Mouse (Mus musculus) monocyte, adult 59 days (primary cell): ENCODE measurements around the gene Dnase2a. TPM values are rescaled to one million over a fixed set of nuclear protein-coding genes. Genes with fewer than 3 reads are reported as not detected.

Experiments used
- total RNA-seq, 2 experiments: library from RNA; stranded (reverse); gene quantifications; one replicate each; pipeline ENCODE4 v1.2.4; 2023

The Dnase2a gene
- total RNA-seq, result 10 to 100 TPM; 61.0 to 66.0 TPM

GRCm38 (mm10) chr8:84908421-84909161 lies at the start of gene Dnase2a:
TSS of gene Dnase2a (plus strand) at chr8:84908560.

GRCm38 (mm10) chr8:84871376-84872308 lies 36.7 kb upstream of the Dnase2a start, which contains the start of gene Syce2:
TSS of gene Syce2 (plus strand) at chr8:84872111.

GRCm38 (mm10) chr8:84893709-84894134 lies 14.6 kb upstream of the Dnase2a start, which contains the start of gene Gcdh:
TSS of gene Gcdh (minus strand) at chr8:84893921.

GRCm38 (mm10) chr8:84901752-84902151 lies 6.6 kb upstream of the Dnase2a start, which contains the start of gene Klf1:
TSS of gene Klf1 (plus strand) at chr8:84901928.

GRCm38 (mm10) chr8:84936962-84937546 lies 28.7 kb downstream of the Dnase2a start, which contains the start of gene Mast1:
TSS of gene Mast1 (minus strand) at chr8:84937359.

GRCm38 (mm10) chr8:84946528-84947240 lies 38.3 kb downstream of the Dnase2a start, which contains the start of gene Rtbdn:
TSS of gene Rtbdn (plus strand) at chr8:84946991.

GRCm38 (mm10) chr8:84969241-84970134 lies 61.1 kb downstream of the Dnase2a start, which contains the start of the genes Gm49661, Prdx2 and Rnaseh2a:
TSS of gene Gm49661 (minus strand) at chr8:84969433.
TSS of gene Prdx2 (plus strand) at chr8:84969587.
TSS of gene Rnaseh2a (minus strand) at chr8:84969767.

Other genes with a start within 250 kb of the Dnase2a start
- gene Ier2, start 245.7 kb upstream of the Dnase2a start, total RNA-seq, result 100 to 1,000 TPM; 572 to 666 TPM
- 10 to 100 TPM; 60.9 to 69.0 TPM for gene Trmt1, start 222.3 kb upstream of the Dnase2a start, total RNA-seq
- gene Nacc1, start 220.7 kb upstream of the Dnase2a start, total RNA-seq, result 10 to 100 TPM; 41.9 to 47.7 TPM
- 100 to 1,000 TPM; 186 to 189 TPM for gene Lyl1, start 207.1 kb upstream of the Dnase2a start, total RNA-seq
- 10 to 100 TPM; 16.5 to 21.5 TPM for gene G430095P16Rik, start 185.6 kb upstream of the Dnase2a start, total RNA-seq
- 10 to 100 TPM; 63.7 to 72.8 TPM for gene Nfix, start 108.2 kb upstream of the Dnase2a start, total RNA-seq
- 1 to 10 TPM; 2.0 to 3.1 TPM for gene Dand5, start 85.7 kb upstream of the Dnase2a start, total RNA-seq
- gene Gadd45gip1, start 77.0 kb upstream of the Dnase2a start, total RNA-seq, result 10 to 100 TPM in 1 of 2 experiments, 1 to 10 TPM in 1; 8.9 to 10.1 TPM
- 10 to 100 TPM; 52.4 to 52.7 TPM for gene Rad23a, start 67.9 kb upstream of the Dnase2a start, total RNA-seq
- gene Calr, start 61.6 kb upstream of the Dnase2a start, total RNA-seq, result 100 to 1,000 TPM; 632 to 634 TPM
- 10 to 100 TPM; 43.6 to 47.8 TPM for gene Farsa, start 51.6 kb upstream of the Dnase2a start, total RNA-seq
- gene Syce2, start 36.4 kb upstream of the Dnase2a start, total RNA-seq, result 1 to 10 TPM; 4.1 to 5.1 TPM
- 1 to 10 TPM; 7.1 to 9.3 TPM for gene Gcdh, start 14.6 kb upstream of the Dnase2a start, total RNA-seq
- gene Klf1, start 6.6 kb upstream of the Dnase2a start, total RNA-seq, result not detected
- gene Mast1, start 28.8 kb downstream of the Dnase2a start, total RNA-seq, result under 1 TPM; 0.29 to 0.33 TPM
- gene Rtbdn, start 38.4 kb downstream of the Dnase2a start, total RNA-seq, result not detected
- not detected for gene Gm49661, start 60.9 kb downstream of the Dnase2a start, total RNA-seq
- gene Prdx2, start 61.0 kb downstream of the Dnase2a start, total RNA-seq, result 100 to 1,000 TPM; 104 to 107 TPM
- 10 to 100 TPM; 28.9 to 32.3 TPM for gene Rnaseh2a, start 61.2 kb downstream of the Dnase2a start, total RNA-seq
- gene Junb, start 70.2 kb downstream of the Dnase2a start, total RNA-seq, result 1,000 to 10,000 TPM; 1,590 to 1,695 TPM
- gene Hook2, start 82.0 kb downstream of the Dnase2a start, total RNA-seq, result 1 to 10 TPM; 2.8 to 3.2 TPM
- not detected for gene Best2, start 106.0 kb downstream of the Dnase2a start, total RNA-seq
- gene Asna1, start 116.7 kb downstream of the Dnase2a start, total RNA-seq, result 10 to 100 TPM; 65.2 to 76.3 TPM
- 100 to 1,000 TPM; 154 to 166 TPM for gene Trir, start 118.3 kb downstream of the Dnase2a start, total RNA-seq
- 10 to 100 TPM; 37.3 to 54.7 TPM for gene Tnpo2, start 128.4 kb downstream of the Dnase2a start, total RNA-seq
- gene Fbxw9, start 151.5 kb downstream of the Dnase2a start, total RNA-seq, result 1 to 10 TPM; 4.2 to 6.3 TPM
- gene Gm5741, start 159.4 kb downstream of the Dnase2a start, total RNA-seq, result not detected
- 10 to 100 TPM; 55.7 to 74.6 TPM for gene Dhps, start 163.2 kb downstream of the Dnase2a start, total RNA-seq
- gene Wdr83os, start 172.2 kb downstream of the Dnase2a start, total RNA-seq, result 10 to 100 TPM; 53.5 to 54.8 TPM
- 10 to 100 TPM in 1 of 2 experiments, 1 to 10 TPM in 1; 8.9 to 14.2 TPM for gene Wdr83, start 172.7 kb downstream of the Dnase2a start, total RNA-seq
- gene Man2b1, start 174.7 kb downstream of the Dnase2a start, total RNA-seq, result 100 to 1,000 TPM; 386 to 392 TPM
- 1 to 10 TPM in 1 of 2 experiments, under 1 TPM in 1; 0.39 to 1.0 TPM for gene Zfp791, start 214.5 kb downstream of the Dnase2a start, total RNA-seq
- gene Cks1brt, start 243.4 kb downstream of the Dnase2a start, total RNA-seq, result not detected